Mouse (Mus musculus): ENCODE results near the gene Selenot.

DNA sequence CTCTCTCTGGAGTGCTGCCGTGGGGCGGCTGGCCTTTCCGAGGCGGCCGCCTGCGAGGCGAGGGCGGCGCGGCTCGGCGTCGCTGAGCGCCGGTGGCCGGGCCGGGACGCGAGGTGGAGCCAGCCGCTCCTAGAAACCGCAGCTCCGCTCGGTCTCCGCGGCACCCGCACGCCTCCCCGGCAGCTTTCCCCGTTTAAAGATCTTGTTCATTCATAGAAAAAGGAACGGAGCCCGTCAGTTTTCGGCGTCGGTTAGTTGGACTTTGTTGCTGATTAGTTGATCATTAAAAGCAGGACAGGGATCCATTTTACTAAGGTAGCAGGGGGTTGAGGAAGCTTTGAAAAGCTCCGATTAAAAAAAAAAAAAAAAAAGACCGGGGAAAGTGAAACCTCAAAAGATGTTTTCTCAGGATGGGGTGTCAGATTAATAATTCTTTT is 649 bp downstream of the Selenot start:
- TF ChIP-seq POLR2A (IDR thresholded peaks at IDR 0.05; ENCODE audit: insufficient read length, low read depth) (no peak), MAX (IDR thresholded peaks at IDR 0.05; ENCODE audit: low read depth) (no peak), MYOD1 (IDR thresholded peaks at IDR 0.05; ENCODE audit: control insufficient read depth in 1 of 3, insufficient read length in 2 of 3, low read depth in 2 of 3) (no peak), E2F4 (IDR thresholded peaks at IDR 0.05; ENCODE audit: insufficient read depth) (no peak), MYOG (IDR thresholded peaks at IDR 0.05; ENCODE audit: control insufficient read depth in 1 of 3, insufficient read depth in 1 of 3, insufficient read length in 2 of 3, low read depth in 2 of 3) (no peak), POLR2AphosphoS2 (IDR thresholded peaks at IDR 0.05; ENCODE audit: insufficient read length, low read depth) (no peak)
